Mouse (Mus musculus): ENCODE results near the gene Mtmr4.

GRCm38 (mm10) chr11:87595327-87595841, 3.4 kb downstream of the Mtmr4 start:
- TF ChIP-seq CTCF (IDR thresholded peaks at IDR 0.05; ENCODE audit: low read depth): no peak
- TF ChIP-seq EP300 (IDR thresholded peaks at IDR 0.05; ENCODE audit: low read depth): no peak

Data from heart, postnatal 0 days (tissue).